Mouse (Mus musculus): ENCODE results near the gene Dop1b.

GRCm38 (mm10) chr16:93711411-93712188 is at the start of gene Dop1b:
- TF ChIP-seq CTCF (IDR thresholded peaks at IDR 0.05; ENCODE audit: borderline replicate concordance, extremely low read depth, insufficient read depth, insufficient read length) (no peak), POLR2A (IDR thresholded peaks at IDR 0.05; ENCODE audit: borderline replicate concordance, extremely low read depth, insufficient read depth, insufficient read length, poor library complexity, severe bottlenecking) (peak; percentile 89)
